Mouse (Mus musculus) embryonic facial prominence, embryonic 10.5 days (tissue): Measurements from ENCODE around the gene Ints4. TPM values are rescaled to one million over a fixed set of nuclear protein-coding genes. Genes with fewer than 3 reads are reported as not detected.

Experiments used
- DNase-seq: peaks from one replicate; pipeline ENCODE4 v3.0.0-alpha.2; 2017; ENCODE audit warnings: low spot score
- H3K27ac ChIP-seq: fragments of 300-500 bp; sonication (generic); replicated peaks from 2 replicates; pipeline ENCODE4 v1.5.1; 2016; ENCODE audit warnings: mild to moderate bottlenecking
- H3K27me3 ChIP-seq: fragments of 300-500 bp; sonication (generic); replicated peaks from 2 replicates; pipeline ENCODE4 v1.6.1; 2016; ENCODE audit warnings: low read depth, mild to moderate bottlenecking; ENCODE audit not compliant: poor library complexity, severe bottlenecking
- H3K36me3 ChIP-seq: fragments of 300-500 bp; sonication (generic); replicated peaks from 2 replicates; pipeline ENCODE4 v1.6.1; 2016; ENCODE audit warnings: mild to moderate bottlenecking, moderate library complexity
- H3K4me1 ChIP-seq: fragments of 300-500 bp; sonication (generic); 2 replicates; pipeline ENCODE4 v1.6.1; 2016
- H3K4me3 ChIP-seq: fragments of 300-500 bp; sonication (generic); 2 replicates; pipeline ENCODE4 v1.5.1; 2016; ENCODE audit warnings: mild to moderate bottlenecking, moderate library complexity
- H3K9me3 ChIP-seq: fragments of 300-500 bp; sonication (generic); 2 replicates; pipeline ENCODE4 v1.6.1; 2016; ENCODE audit warnings: mild to moderate bottlenecking
- WGBS: fragments of 180-500 bp; shearing (Covaris S2); methylation state at CpG from one replicate; pipeline ENCODE4 v1.1.7; 2016; 5-methylcytosine and 5-hydroxymethylcytosine counted together
- polyA plus RNA-seq: library from polyadenylated mRNA; unstranded; fragments of >200 nt; fragmentation: Nextera tagmentation; extraction: Ambion mirVana; gene quantifications from 2 replicates; pipeline ENCODE4 v1.2.1, GENCODE M21; 2016

Gene Ints4
- polyA plus RNA-seq, 1 experiment from 2014 or later, result 67.9 TPM

- no peak overlapping the region for H3K27ac ChIP-seq
- whole genome bisulfite sequencing, result 66% methylated on average over 3 of the region's 3 CpGs
Measured at GRCm38 (mm10) chr7:97479349-97479748, 1.4 kb upstream of the Ints4 start.

GRCm38 (mm10) chr7:97480290-97480689 lies 466 bp upstream of the Ints4 start:
- Histone ChIP-seq H3K9me3 (no peaks in the 10 kb centered on the region), H3K27ac (peak overlapping the region; percentile 83; the same call in 1 of the 2 replicates), H3K4me1 (peaks cover 15% of the 10 kb centered on the region), H3K4me3 (peak overlapping the region; percentile 77), H3K36me3 (peaks cover 7% of the 10 kb centered on the region), H3K27me3 (no peaks in the 10 kb centered on the region)
- no peak for DNase-seq
- 29% methylated on average over 3 of the region's 3 CpGs for WGBS

More at GRCm38 (mm10) chr7:97479349-97479748, 1.4 kb upstream of the Ints4 start:
- Histone ChIP-seq H3K4me1 (peaks cover 15% of the 10 kb centered on the region), H3K27me3 (no peaks in the 10 kb centered on the region), H3K4me3 (no peak overlapping the region), H3K36me3 (no peaks in the 10 kb centered on the region), H3K9me3 (no peaks in the 10 kb centered on the region)
- DNase-seq, result no peak

GRCm38 (mm10) chr7:97483378-97483777 lies 2.6 kb downstream of the Ints4 start:
- Histone ChIP-seq H3K36me3 (peaks cover 38% of the 10 kb centered on the region), H3K9me3 (no peaks in the 10 kb centered on the region), H3K27me3 (no peaks in the 10 kb centered on the region), H3K4me1 (peaks cover 15% of the 10 kb centered on the region), H3K4me3 (no peak overlapping the region), H3K27ac (no peak overlapping the region)
- DNase-seq, result no peak
- 89% methylated on average over 2 of the region's 2 CpGs for WGBS

GRCm38 (mm10) chr7:97491157-97491556 lies 10.4 kb downstream of the Ints4 start:
- Histone ChIP-seq H3K27me3 (no peaks in the 10 kb centered on the region), H3K4me1 (no peaks in the 10 kb centered on the region), H3K36me3 (peaks cover 86% of the 10 kb centered on the region), H3K27ac (no peak overlapping the region), H3K4me3 (no peak overlapping the region), H3K9me3 (no peaks in the 10 kb centered on the region)
- whole genome bisulfite sequencing, result 60% methylated on average over 3 of the region's 3 CpGs
- DNase-seq, result no peak

- Histone ChIP-seq H3K27ac (no peak overlapping the region), H3K9me3 (no peaks in the 10 kb centered on the region), H3K4me3 (no peak overlapping the region), H3K27me3 (no peaks in the 10 kb centered on the region), H3K36me3 (peaks cover 84% of the 10 kb centered on the region), H3K4me1 (no peaks in the 10 kb centered on the region)
- WGBS, result 96% methylated on average over 4 of the region's 4 CpGs
- no peak for DNase-seq
Measured at GRCm38 (mm10) chr7:97492420-97492819, 11.7 kb downstream of the Ints4 start.

- Histone ChIP-seq H3K9me3 (no peaks in the 10 kb centered on the region), H3K36me3 (peaks cover 79% of the 10 kb centered on the region), H3K27ac (no peak overlapping the region), H3K4me1 (no peaks in the 10 kb centered on the region), H3K4me3 (no peak overlapping the region), H3K27me3 (no peaks in the 10 kb centered on the region)
- no peak for DNase-seq
Measured at GRCm38 (mm10) chr7:97495052-97495451, 14.3 kb downstream of the Ints4 start.

- Histone ChIP-seq H3K9me3 (no peaks in the 10 kb centered on the region), H3K4me3 (no peak overlapping the region), H3K27me3 (no peaks in the 10 kb centered on the region), H3K4me1 (no peaks in the 10 kb centered on the region), H3K27ac (no peak overlapping the region), H3K36me3 (peaks cover 77% of the 10 kb centered on the region)
- WGBS, result 89% methylated on average over 5 of the region's 5 CpGs
- DNase-seq, result no peak
Measured at GRCm38 (mm10) chr7:97500555-97501209, 19.9 kb downstream of the Ints4 start.

- no peaks in the 10 kb centered on the region for H3K27me3 ChIP-seq
- no peak for DNase-seq
- WGBS, result 79% methylated on average over 1 of the region's 1 CpGs
- no peak overlapping the region for H3K27ac ChIP-seq
- peaks cover 100% of the 10 kb centered on the region for H3K36me3 ChIP-seq
- H3K9me3 ChIP-seq, result no peaks in the 10 kb centered on the region
- no peaks in the 10 kb centered on the region for H3K4me1 ChIP-seq
- H3K4me3 ChIP-seq, result no peak overlapping the region
Measured at GRCm38 (mm10) chr7:97514786-97515185, 34.0 kb downstream of the Ints4 start.

GRCm38 (mm10) chr7:97519935-97520334 lies 39.2 kb downstream of the Ints4 start:
- 87% methylated on average over 2 of the region's 2 CpGs for WGBS
- H3K9me3 ChIP-seq, result no peaks in the 10 kb centered on the region
- no peaks in the 10 kb centered on the region for H3K4me1 ChIP-seq
- no peak for DNase-seq
- H3K27ac ChIP-seq, result no peak overlapping the region
- no peaks in the 10 kb centered on the region for H3K27me3 ChIP-seq
- peaks cover 95% of the 10 kb centered on the region for H3K36me3 ChIP-seq
- no peak overlapping the region for H3K4me3 ChIP-seq

- no peak overlapping the region for H3K4me3 ChIP-seq
- H3K36me3 ChIP-seq, result peaks cover 100% of the 10 kb centered on the region
- no peaks in the 10 kb centered on the region for H3K9me3 ChIP-seq
- no peaks in the 10 kb centered on the region for H3K4me1 ChIP-seq
- H3K27me3 ChIP-seq, result no peaks in the 10 kb centered on the region
- WGBS, result 89% methylated on average over 5 of the region's 5 CpGs
- no peak overlapping the region for H3K27ac ChIP-seq
- DNase-seq, result no peak
Measured at GRCm38 (mm10) chr7:97535531-97535930, 54.8 kb downstream of the Ints4 start.

- 87% methylated on average over 5 of the region's 5 CpGs for WGBS
Measured at GRCm38 (mm10) chr7:97536571-97536970, 55.8 kb downstream of the Ints4 start.

GRCm38 (mm10) chr7:97546462-97546861 lies 65.7 kb downstream of the Ints4 start:
- Histone ChIP-seq H3K27me3 (no peaks in the 10 kb centered on the region), H3K36me3 (peaks cover 23% of the 10 kb centered on the region), H3K9me3 (no peaks in the 10 kb centered on the region), H3K4me1 (no peaks in the 10 kb centered on the region), H3K27ac (no peak overlapping the region), H3K4me3 (no peak overlapping the region)
- 95% methylated on average over 2 of the region's 2 CpGs for WGBS
- no peak for DNase-seq

More at GRCm38 (mm10) chr7:97536571-97536970, 55.8 kb downstream of the Ints4 start:
- no peaks in the 10 kb centered on the region for H3K9me3 ChIP-seq
- no peak overlapping the region for H3K4me3 ChIP-seq
- no peak for DNase-seq
- peaks cover 100% of the 10 kb centered on the region for H3K36me3 ChIP-seq
- H3K27ac ChIP-seq, result no peak overlapping the region
- H3K27me3 ChIP-seq, result no peaks in the 10 kb centered on the region
- H3K4me1 ChIP-seq, result no peaks in the 10 kb centered on the region

GRCm38 (mm10) chr7:97549301-97549700 lies 68.5 kb downstream of the Ints4 start:
- Histone ChIP-seq H3K27ac (no peak overlapping the region), H3K4me3 (no peak overlapping the region), H3K36me3 (no peaks in the 10 kb centered on the region; the same call in 1 of the 2 replicates), H3K27me3 (no peaks in the 10 kb centered on the region), H3K4me1 (no peaks in the 10 kb centered on the region), H3K9me3 (no peaks in the 10 kb centered on the region)
- DNase-seq, result no peak
- 93% methylated on average over 10 of the region's 10 CpGs for WGBS
